Mouse (Mus musculus): ENCODE data around the gene Macrod2. TPM values are rescaled to one million over a fixed set of nuclear protein-coding genes. Genes with fewer than 3 reads are reported as not detected.

Macrod2 gene
- total and polyA plus RNA-seq, 2 experiments from 2014 or later: 5.5 to 17.4 TPM

DNA sequence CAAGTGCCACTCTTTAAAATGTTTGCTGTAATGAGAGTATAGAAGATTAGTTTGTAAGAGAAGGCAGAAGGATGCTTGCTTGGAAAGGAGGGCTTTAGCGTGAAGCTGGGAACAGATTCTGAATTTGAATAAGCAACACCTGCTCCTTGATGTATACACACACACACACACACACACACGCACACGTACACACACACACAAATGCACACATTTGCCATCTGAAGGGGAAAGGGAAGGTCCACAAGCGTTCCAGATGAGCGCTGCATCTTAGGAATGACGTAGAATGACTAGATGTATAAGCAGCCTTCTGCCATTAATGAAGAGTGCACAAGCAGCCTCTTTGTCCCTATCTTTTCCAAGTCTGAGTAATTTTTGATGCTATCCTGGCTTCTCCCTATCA lies 1660.5 kb downstream of the Macrod2 start:
- Histone ChIP-seq H3K27ac (ENCODE audit: low read depth) (no peak overlapping the region), H3K9me3 (replicated peaks; ENCODE audit: control insufficient read depth, low read length) (no peaks in the 10 kb centered on the region), H3K4me3 (ENCODE audit: low read depth, low read length) (no peak overlapping the region), H3K9ac (replicated peaks; ENCODE audit: low read depth, low read length) (no peak overlapping the region), H3K4me1 (ENCODE audit: control insufficient read depth, insufficient read depth) (no peaks in the 10 kb centered on the region), H3K36me3 (replicated peaks; ENCODE audit: control insufficient read depth, insufficient read depth, low read length) (no peaks in the 10 kb centered on the region), H3K27me3 (ENCODE audit: control insufficient read depth, insufficient read depth, low read length) (no peaks in the 10 kb centered on the region), H3K4me2 (ENCODE audit: low read depth, low read length) (no peak overlapping the region)
- TF ChIP-seq EP300 (IDR thresholded peaks at IDR 0.05; ENCODE audit: low read depth): no peak
- ATAC-seq (ENCODE audit: insufficient read depth, low read depth): no peak
- no peak for DNase-seq (ENCODE audit: low spot score)
- WGBS: 90% methylated on average over 6 of the region's 6 CpGs

DNA sequence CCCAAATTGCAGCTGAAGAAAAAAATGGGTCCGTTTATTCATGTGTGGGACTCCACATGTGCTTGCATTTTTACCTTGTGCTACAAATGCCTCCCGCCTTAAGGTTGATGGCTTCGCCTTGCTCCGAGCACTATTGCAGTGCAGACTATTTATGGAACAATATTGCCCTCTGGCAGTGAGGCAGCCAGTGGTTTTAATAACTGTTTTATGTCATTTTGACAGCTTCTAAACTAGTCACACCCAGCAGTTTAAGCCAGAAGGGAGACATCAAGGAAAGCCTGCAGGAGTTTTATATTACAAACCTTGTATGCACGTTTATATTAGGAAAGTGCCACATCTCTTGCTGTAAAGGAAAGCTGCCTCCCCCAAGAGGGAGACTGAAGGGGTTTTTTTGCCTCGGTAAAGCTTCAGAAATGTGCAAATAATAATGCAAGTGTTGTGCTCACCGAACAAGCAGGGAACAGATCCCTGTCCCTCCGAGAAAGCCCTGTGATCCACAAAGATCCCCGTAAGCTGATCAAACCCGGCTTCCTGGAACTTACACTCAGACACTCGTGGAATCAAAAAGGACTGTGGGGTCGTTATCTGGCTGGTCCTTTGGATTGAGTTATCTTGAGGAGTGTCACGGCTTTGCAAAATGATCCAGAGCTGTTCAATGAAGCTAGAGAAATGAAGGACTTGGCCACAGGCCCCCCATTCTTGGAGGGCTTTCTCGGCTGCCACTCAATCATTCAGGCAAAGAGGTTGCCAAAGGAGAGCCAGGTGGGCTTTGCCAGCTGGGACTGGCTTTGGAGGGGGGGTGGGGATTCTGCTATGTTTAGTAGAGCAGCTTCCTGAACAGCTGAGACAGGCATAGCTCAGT lies 1663.0 kb downstream of the Macrod2 start:
- DNase-seq (ENCODE audit: low spot score) (peak; percentile 12), ATAC-seq (ENCODE audit: insufficient read depth, low read depth) (peak; percentile 66)
- H3K4me3 ChIP-seq (ENCODE audit: low read depth, low read length): peak overlapping the region; percentile 14; the same call in 1 of the 2 replicates
- WGBS: 22% methylated on average over 14 of the region's 14 CpGs
- H3K27ac ChIP-seq (ENCODE audit: low read depth): no peak overlapping the region
- no peak overlapping the region for H3K9ac ChIP-seq (replicated peaks; ENCODE audit: low read depth, low read length)
- peak overlapping the region; percentile 49 for H3K4me2 ChIP-seq (ENCODE audit: low read depth, low read length)
- no peak for TF ChIP-seq EP300 (IDR thresholded peaks at IDR 0.05; ENCODE audit: low read depth)
- peak; percentile 38 for TF ChIP-seq CTCF (IDR thresholded peaks at IDR 0.05; ENCODE audit: low read depth)
- no peaks in the 10 kb centered on the region for H3K36me3 ChIP-seq (replicated peaks; ENCODE audit: control insufficient read depth, insufficient read depth, low read length)
- H3K9me3 ChIP-seq (replicated peaks; ENCODE audit: control insufficient read depth, low read length): no peaks in the 10 kb centered on the region
- no peaks in the 10 kb centered on the region for H3K27me3 ChIP-seq (ENCODE audit: control insufficient read depth, insufficient read depth, low read length)
- H3K4me1 ChIP-seq (ENCODE audit: control insufficient read depth, insufficient read depth): no peaks in the 10 kb centered on the region

DNA sequence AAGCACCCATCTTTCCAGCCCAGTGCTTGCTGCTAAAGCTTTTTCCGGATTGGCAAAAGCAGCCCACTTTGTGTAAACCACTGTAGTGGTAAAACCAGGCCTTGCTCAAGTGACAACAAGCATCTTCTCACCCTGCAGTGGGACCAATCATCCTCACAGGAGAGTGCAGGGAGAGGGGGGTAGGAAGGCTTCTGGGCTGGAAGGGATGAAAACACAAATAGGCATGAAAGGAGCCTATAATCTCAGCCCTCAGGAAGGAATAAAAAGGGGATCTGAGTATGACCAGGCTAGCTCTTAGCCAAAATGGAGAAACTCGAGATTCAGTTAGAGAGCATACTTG lies 1663.6 kb downstream of the Macrod2 start:
- no peaks in the 10 kb centered on the region for H3K36me3 ChIP-seq (replicated peaks; ENCODE audit: control insufficient read depth, insufficient read depth, low read length)
- H3K4me2 ChIP-seq (ENCODE audit: low read depth, low read length): peak overlapping the region; percentile 49; the same call in 1 of the 2 replicates
- TF ChIP-seq EP300 (IDR thresholded peaks at IDR 0.05; ENCODE audit: low read depth): no peak
- no peak for TF ChIP-seq CTCF (IDR thresholded peaks at IDR 0.05; ENCODE audit: low read depth)
- no peak overlapping the region for H3K27ac ChIP-seq (ENCODE audit: low read depth)
- H3K9me3 ChIP-seq (replicated peaks; ENCODE audit: control insufficient read depth, low read length): no peaks in the 10 kb centered on the region
- no peaks in the 10 kb centered on the region for H3K27me3 ChIP-seq (ENCODE audit: control insufficient read depth, insufficient read depth, low read length)
- ATAC-seq (ENCODE audit: insufficient read depth, low read depth): no peak
- 45% methylated on average over 2 of the region's 2 CpGs for WGBS
- H3K4me1 ChIP-seq (ENCODE audit: control insufficient read depth, insufficient read depth): no peaks in the 10 kb centered on the region
- no peak overlapping the region for H3K9ac ChIP-seq (replicated peaks; ENCODE audit: low read depth, low read length)
- DNase-seq (ENCODE audit: low spot score): no peak
- no peak overlapping the region for H3K4me3 ChIP-seq (ENCODE audit: low read depth, low read length)

DNA sequence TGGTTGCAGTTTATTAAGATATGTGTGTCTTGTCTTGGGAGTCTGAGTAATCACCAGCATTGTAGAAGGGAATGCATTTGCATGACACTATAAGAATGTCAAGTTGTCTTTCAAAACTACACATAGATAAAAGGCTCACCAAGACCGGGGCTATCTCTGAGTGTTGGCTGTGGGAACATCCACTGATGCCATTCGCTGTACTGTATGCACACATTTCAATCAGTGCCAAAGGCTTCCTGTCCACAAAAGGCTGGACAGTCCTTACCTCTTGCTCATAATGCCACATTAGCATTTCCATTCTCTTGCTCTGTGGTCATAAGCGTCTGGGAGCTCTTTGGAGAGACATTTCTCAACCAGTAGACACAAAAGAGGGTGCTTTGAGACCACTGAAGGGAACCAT lies 1713.8 kb downstream of the Macrod2 start:
- H3K4me2 ChIP-seq (ENCODE audit: low read depth, low read length): no peak overlapping the region
- no peak for DNase-seq (ENCODE audit: low spot score)
- WGBS: 59% methylated on average over 3 of the region's 3 CpGs

DNA sequence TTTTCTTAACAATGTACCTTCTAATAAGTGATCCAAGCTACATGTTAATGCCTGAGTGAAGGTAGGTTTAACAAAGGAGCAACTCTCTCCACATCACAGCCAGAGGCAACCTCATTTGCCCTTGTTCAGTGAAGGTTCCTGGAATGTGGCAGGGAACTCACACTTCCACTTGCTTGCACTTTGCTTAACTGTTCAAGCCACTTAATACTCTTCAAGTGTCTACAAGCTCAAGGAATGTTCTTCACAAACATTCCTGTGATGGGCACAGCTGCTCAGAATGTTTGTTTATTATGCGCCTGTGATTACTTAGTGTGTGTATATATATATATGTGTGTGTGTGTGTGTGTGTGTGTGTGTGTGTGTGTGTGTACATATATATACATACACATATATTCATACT lies 1721.5 kb downstream of the Macrod2 start:
- ATAC-seq (ENCODE audit: insufficient read depth, low read depth): no peak
- no peak for DNase-seq (ENCODE audit: low spot score)
- Histone ChIP-seq H3K4me1 (ENCODE audit: control insufficient read depth, insufficient read depth) (no peaks in the 10 kb centered on the region), H3K9me3 (replicated peaks; ENCODE audit: control insufficient read depth, low read length) (no peaks in the 10 kb centered on the region), H3K36me3 (replicated peaks; ENCODE audit: control insufficient read depth, insufficient read depth, low read length) (no peaks in the 10 kb centered on the region), H3K9ac (replicated peaks; ENCODE audit: low read depth, low read length) (no peak overlapping the region), H3K4me3 (ENCODE audit: low read depth, low read length) (no peak overlapping the region), H3K4me2 (ENCODE audit: low read depth, low read length) (no peak overlapping the region), H3K27ac (ENCODE audit: low read depth) (no peak overlapping the region), H3K27me3 (ENCODE audit: control insufficient read depth, insufficient read depth, low read length) (peaks cover 30% of the 10 kb centered on the region)
- TF ChIP-seq EP300 (IDR thresholded peaks at IDR 0.05; ENCODE audit: low read depth) (no peak), CTCF (IDR thresholded peaks at IDR 0.05; ENCODE audit: low read depth) (no peak)
- WGBS: 62% methylated on average over 1 of the region's 1 CpGs

More for the DNA sequence above, 1713.8 kb downstream of the Macrod2 start:
- TF ChIP-seq EP300 (IDR thresholded peaks at IDR 0.05; ENCODE audit: low read depth) (no peak), CTCF (IDR thresholded peaks at IDR 0.05; ENCODE audit: low read depth) (no peak)
- H3K9me3 ChIP-seq (replicated peaks; ENCODE audit: control insufficient read depth, low read length): no peaks in the 10 kb centered on the region
- H3K4me1 ChIP-seq (ENCODE audit: control insufficient read depth, insufficient read depth): no peaks in the 10 kb centered on the region
- no peaks in the 10 kb centered on the region for H3K36me3 ChIP-seq (replicated peaks; ENCODE audit: control insufficient read depth, insufficient read depth, low read length)
- no peak overlapping the region for H3K27ac ChIP-seq (ENCODE audit: low read depth)
- ATAC-seq (ENCODE audit: insufficient read depth, low read depth): no peak
- H3K4me3 ChIP-seq (ENCODE audit: low read depth, low read length): no peak overlapping the region
- H3K27me3 ChIP-seq (ENCODE audit: control insufficient read depth, insufficient read depth, low read length): peaks cover 13% of the 10 kb centered on the region; the same call in 1 of the 2 replicates
- H3K9ac ChIP-seq (replicated peaks; ENCODE audit: low read depth, low read length): no peak overlapping the region

DNA sequence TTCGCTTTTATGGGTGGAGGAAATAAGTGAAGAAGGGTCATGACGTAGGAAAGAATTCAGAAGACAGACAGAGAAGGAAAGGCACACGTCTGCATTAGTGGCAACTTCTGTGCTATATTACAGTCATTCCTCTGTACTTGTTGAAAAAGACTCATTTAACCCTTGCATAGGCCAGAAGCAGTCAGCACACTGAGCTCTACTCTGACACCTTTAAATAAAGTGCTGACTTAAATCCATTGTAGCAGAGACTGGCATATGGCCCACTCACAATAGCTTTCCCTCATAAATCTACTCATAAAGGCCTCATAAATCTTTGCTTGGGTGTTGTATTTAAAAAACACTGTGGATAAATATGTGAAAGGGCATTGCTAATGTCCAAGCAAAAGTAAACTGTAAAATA lies 1733.0 kb downstream of the Macrod2 start:
- no peak for DNase-seq (ENCODE audit: low spot score)
- 66% methylated on average over 3 of the region's 3 CpGs for WGBS
- Histone ChIP-seq H3K9ac (replicated peaks; ENCODE audit: low read depth, low read length) (no peak overlapping the region), H3K27ac (ENCODE audit: low read depth) (no peak overlapping the region), H3K4me3 (ENCODE audit: low read depth, low read length) (no peak overlapping the region), H3K4me1 (ENCODE audit: control insufficient read depth, insufficient read depth) (no peaks in the 10 kb centered on the region), H3K4me2 (ENCODE audit: low read depth, low read length) (no peak overlapping the region), H3K9me3 (replicated peaks; ENCODE audit: control insufficient read depth, low read length) (no peaks in the 10 kb centered on the region), H3K36me3 (replicated peaks; ENCODE audit: control insufficient read depth, insufficient read depth, low read length) (no peaks in the 10 kb centered on the region), H3K27me3 (ENCODE audit: control insufficient read depth, insufficient read depth, low read length) (0 out of 2 replicates have a peak, but pooled peaks cover 5% of the 10 kb centered on the region)
- ATAC-seq (ENCODE audit: insufficient read depth, low read depth): no peak
- TF ChIP-seq EP300 (IDR thresholded peaks at IDR 0.05; ENCODE audit: low read depth) (no peak), CTCF (IDR thresholded peaks at IDR 0.05; ENCODE audit: low read depth) (no peak)
